Mouse (Mus musculus): ENCODE data around the gene Traf3ip3.

DNA sequence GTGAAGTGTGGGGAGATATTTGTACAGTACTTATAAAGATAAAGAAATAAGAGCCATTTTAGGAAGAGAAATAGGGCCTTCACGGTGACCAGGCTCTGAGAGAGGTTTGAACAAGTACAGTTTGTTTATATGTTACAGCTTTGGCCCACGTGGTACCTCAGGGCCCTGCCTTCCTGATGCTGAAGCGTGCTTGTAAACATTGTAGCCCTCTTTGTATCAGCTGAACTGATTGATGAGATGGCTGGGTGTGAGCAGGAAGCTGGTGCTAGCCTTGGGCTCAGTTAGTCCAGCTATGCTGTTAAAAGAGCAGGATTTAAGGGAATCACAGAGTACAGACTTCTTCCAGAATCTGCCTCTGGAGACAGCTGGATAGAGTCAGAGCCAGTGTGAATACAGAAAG lies 42.3 kb downstream of the Traf3ip3 start:
- TF ChIP-seq ZNF384 (IDR thresholded peaks at IDR 0.05; ENCODE audit: low read depth, low read length), result no peak
- TF ChIP-seq MAFK (IDR thresholded peaks at IDR 0.05; ENCODE audit: insufficient read depth, low read depth, low read length), result no peak
- no peak for TF ChIP-seq CHD2 (IDR thresholded peaks at IDR 0.05; ENCODE audit: low read depth, low read length)
- no peak for TF ChIP-seq HCFC1 (IDR thresholded peaks at IDR 0.05; ENCODE audit: borderline replicate concordance, insufficient read depth, low read length)

All from ES-E14 (cell line).